Mouse (Mus musculus) ES-Bruce4 (cell line): ENCODE data around the gene Izumo4. TPM values are rescaled to one million over a fixed set of nuclear protein-coding genes. Genes with fewer than 3 reads are reported as not detected.

ENCODE experiments used
- H3K27ac ChIP-seq: 2 replicates; pipeline ENCODE4 v1.5.1; 2012; ENCODE audit warnings: low read length, inconsistent platforms; ENCODE audit not compliant: insufficient read depth
- H3K27me3 ChIP-seq: 2 replicates; pipeline ENCODE4 v1.6.1; 2012; ENCODE audit warnings: mild to moderate bottlenecking, low read length, inconsistent platforms; ENCODE audit not compliant: control insufficient read depth, poor library complexity, insufficient read depth, severe bottlenecking
- H3K36me3 ChIP-seq: 2 replicates; pipeline ENCODE4 v1.6.1; 2012; ENCODE audit warnings: inconsistent platforms, mild to moderate bottlenecking, low read length, moderate library complexity; ENCODE audit not compliant: control insufficient read depth, poor library complexity, insufficient read depth, severe bottlenecking
- H3K4me1 ChIP-seq: one replicate; pipeline ENCODE4 v1.8.1; 2011; ENCODE audit warnings: low read length; ENCODE audit not compliant: control insufficient read depth, insufficient read depth
- H3K4me3 ChIP-seq: 2 replicates; pipeline ENCODE4 v1.5.1; 2011; ENCODE audit warnings: low read depth, mild to moderate bottlenecking, low read length
- H3K9ac ChIP-seq: 2 replicates; pipeline ENCODE4 v1.6.1; 2012; ENCODE audit warnings: low read depth, mild to moderate bottlenecking, inconsistent platforms; ENCODE audit not compliant: poor library complexity, severe bottlenecking
- H3K9me3 ChIP-seq: replicated peaks from 2 replicates; pipeline ENCODE4 v1.6.1; 2012; ENCODE audit warnings: mild to moderate bottlenecking, low read length, inconsistent platforms; ENCODE audit not compliant: control insufficient read depth, poor library complexity, insufficient read depth, severe bottlenecking
- CTCF ChIP-seq: IDR thresholded peaks from one replicate; pipeline ENCODE4 v1.8.1; 2011; ENCODE audit warnings: low read depth, low read length
- EP300 ChIP-seq: IDR thresholded peaks from 2 replicates; pipeline ENCODE4 v1.6.1; 2011; ENCODE audit warnings: low read depth, low read length; ENCODE audit not compliant: insufficient read depth
- POLR2A ChIP-seq: IDR thresholded peaks from one replicate; pipeline ENCODE4 v1.8.1; 2011; ENCODE audit warnings: low read length; ENCODE audit not compliant: insufficient read depth
- polyA plus RNA-seq: library from polyadenylated mRNA; stranded (reverse); fragments of >200 nt; gene quantifications from 2 replicates; pipeline ENCODE4 v1.2.4, GENCODE M21; 2011; ENCODE audit warnings: low read depth; ENCODE audit not compliant: missing spikeins, insufficient read depth, insufficient read length

Gene Izumo4
- polyA plus RNA-seq, 1 experiment: 7.2 TPM

DNA sequence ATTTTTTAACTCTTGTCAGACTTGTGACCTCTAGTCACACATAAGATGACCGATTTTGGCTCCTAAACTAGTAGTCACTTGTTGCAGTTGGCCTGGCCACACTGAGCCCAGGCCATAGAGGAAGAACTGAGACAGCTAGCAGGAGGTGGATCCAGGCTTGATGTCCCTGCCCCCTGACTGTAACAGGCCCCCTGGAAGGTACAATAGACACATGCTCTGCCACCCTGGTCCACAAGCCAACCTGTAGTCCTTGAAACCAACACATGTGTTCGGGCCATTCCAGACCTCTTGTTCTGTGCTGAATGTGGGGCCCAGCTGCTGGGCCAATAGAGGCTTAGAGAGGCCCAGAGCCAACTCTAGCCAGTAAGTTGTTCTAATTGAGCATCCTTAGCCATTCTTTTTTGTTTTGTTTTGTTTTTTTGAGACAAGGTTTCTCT is 21.7 kb upstream of the Izumo4 start:
- H3K27me3 ChIP-seq: no peaks in the 10 kb centered on the region
- H3K27ac ChIP-seq: no peak overlapping the region
- H3K9ac ChIP-seq: no peak overlapping the region
- peaks cover 5% of the 10 kb centered on the region for H3K4me1 ChIP-seq
- H3K4me3 ChIP-seq: no peak overlapping the region
- TF ChIP-seq EP300 (no peak), POLR2A (no peak), CTCF (no peak)
- H3K9me3 ChIP-seq: no peaks in the 10 kb centered on the region
- H3K36me3 ChIP-seq: no peaks in the 10 kb centered on the region

DNA sequence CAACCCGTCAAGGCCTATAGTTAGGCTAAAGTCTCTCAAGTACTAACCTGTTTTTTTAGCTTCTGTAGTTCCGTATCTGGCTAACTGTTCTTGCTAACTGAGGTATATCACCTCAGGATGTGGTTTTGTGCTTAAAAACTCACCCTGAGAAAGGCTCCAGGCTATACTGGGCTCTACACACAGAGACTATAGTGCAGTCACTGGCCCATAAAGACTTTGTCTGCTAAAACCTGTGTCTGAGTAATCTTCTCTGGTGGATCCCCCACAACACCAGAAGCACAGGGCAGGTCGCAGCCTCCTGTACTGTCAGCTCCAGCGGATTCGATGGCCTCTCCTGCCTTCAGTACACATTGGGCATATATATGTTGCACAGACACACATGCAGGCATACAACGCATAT is 20.0 kb upstream of the Izumo4 start:
- Histone ChIP-seq H3K36me3 (no peaks in the 10 kb centered on the region), H3K27me3 (no peaks in the 10 kb centered on the region), H3K27ac (no peak overlapping the region), H3K4me3 (no peak overlapping the region), H3K4me1 (peaks cover 5% of the 10 kb centered on the region), H3K9ac (no peak overlapping the region), H3K9me3 (no peaks in the 10 kb centered on the region)
- TF ChIP-seq POLR2A (no peak), EP300 (no peak), CTCF (no peak)

GRCm38 (mm10) chr10:80683647-80684046 is 18.3 kb upstream of the Izumo4 start:
- no peak for TF ChIP-seq EP300
- H3K4me1 ChIP-seq: peaks cover 5% of the 10 kb centered on the region
- H3K36me3 ChIP-seq: no peaks in the 10 kb centered on the region
- no peaks in the 10 kb centered on the region for H3K27me3 ChIP-seq
- no peak overlapping the region for H3K9ac ChIP-seq
- H3K4me3 ChIP-seq: no peak overlapping the region
- no peak overlapping the region for H3K27ac ChIP-seq
- H3K9me3 ChIP-seq: no peaks in the 10 kb centered on the region

DNA sequence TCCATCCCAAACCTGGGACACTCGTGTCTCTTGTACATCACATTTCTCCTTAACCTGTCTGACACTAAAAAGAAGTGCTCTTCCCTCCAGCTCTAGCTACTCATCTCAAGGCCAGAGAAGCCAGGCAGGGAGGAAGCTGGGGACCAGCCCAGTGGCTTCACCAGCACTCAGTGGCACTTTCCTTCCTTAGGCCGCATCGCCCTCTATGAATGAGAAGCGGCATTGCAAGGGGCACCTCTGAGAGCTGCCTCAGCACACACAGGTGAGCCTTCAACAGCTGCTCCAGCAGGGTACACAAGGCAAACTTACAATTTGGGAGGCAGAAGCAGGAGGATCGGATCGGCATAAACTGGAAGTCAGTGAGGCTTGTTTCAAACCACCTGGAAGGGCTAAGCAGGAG is 17.8 kb upstream of the Izumo4 start:
- no peaks in the 10 kb centered on the region for H3K9me3 ChIP-seq
- H3K27me3 ChIP-seq: no peaks in the 10 kb centered on the region
- H3K27ac ChIP-seq: no peak overlapping the region
- H3K9ac ChIP-seq: no peak overlapping the region
- no peak overlapping the region for H3K4me3 ChIP-seq
- peak; percentile 82 for TF ChIP-seq CTCF
- TF ChIP-seq EP300: no peak
- peaks cover 5% of the 10 kb centered on the region for H3K4me1 ChIP-seq
- no peaks in the 10 kb centered on the region for H3K36me3 ChIP-seq

DNA sequence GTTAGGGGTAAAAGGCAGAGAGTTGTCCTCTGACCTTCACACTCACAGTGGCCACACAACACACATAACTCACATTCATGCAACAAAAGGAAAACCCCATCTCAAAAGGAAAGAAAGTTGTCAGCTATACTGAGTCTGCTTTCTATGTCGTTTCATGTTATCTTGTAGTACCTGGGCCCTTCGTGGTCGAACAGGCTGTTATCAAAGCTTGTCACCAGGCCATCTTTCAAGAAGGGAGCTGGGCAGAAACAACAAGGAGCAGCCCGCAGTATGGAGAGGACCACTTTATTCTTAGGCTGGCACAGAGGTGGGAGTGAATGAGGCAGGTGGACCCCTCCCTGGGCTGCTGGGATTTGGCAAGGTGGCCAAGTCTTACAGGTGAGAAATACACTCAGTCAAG is 17.0 kb upstream of the Izumo4 start:
- H3K9ac ChIP-seq: no peak overlapping the region
- H3K4me3 ChIP-seq: no peak overlapping the region
- no peaks in the 10 kb centered on the region for H3K4me1 ChIP-seq
- no peaks in the 10 kb centered on the region for H3K9me3 ChIP-seq
- H3K27ac ChIP-seq: no peak overlapping the region
- no peaks in the 10 kb centered on the region for H3K27me3 ChIP-seq
- TF ChIP-seq EP300 (no peak), POLR2A (no peak), CTCF (no peak)
- no peaks in the 10 kb centered on the region for H3K36me3 ChIP-seq

DNA sequence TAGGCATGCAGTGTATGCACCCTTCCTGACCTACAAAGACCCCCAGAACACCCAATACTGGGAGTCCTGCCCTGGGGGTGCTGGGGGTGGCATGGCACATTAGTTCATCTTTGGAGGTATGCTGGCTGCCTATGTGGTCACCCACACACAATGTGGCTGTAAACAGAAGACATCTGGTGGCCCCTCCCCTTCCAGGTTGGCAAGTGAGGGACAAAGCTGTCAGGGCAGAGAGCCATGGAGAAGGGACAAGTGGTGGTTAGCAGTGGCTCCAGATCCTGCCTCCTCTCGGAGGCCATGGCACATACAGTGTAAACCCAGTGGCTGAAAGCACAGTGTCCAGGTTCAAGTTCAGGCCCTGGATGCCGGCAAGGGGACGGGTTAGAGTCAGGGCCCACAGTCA is 15.4 kb upstream of the Izumo4 start:
- H3K4me3 ChIP-seq: no peak overlapping the region
- H3K36me3 ChIP-seq: no peaks in the 10 kb centered on the region

More for the DNA sequence above, 15.4 kb upstream of the Izumo4 start:
- H3K27me3 ChIP-seq: no peaks in the 10 kb centered on the region
- no peak for TF ChIP-seq EP300
- TF ChIP-seq CTCF: no peak
- no peak for TF ChIP-seq POLR2A
- no peaks in the 10 kb centered on the region for H3K4me1 ChIP-seq
- H3K9me3 ChIP-seq: no peaks in the 10 kb centered on the region
- H3K9ac ChIP-seq: no peak overlapping the region
- no peak overlapping the region for H3K27ac ChIP-seq
